Mouse (Mus musculus): ENCODE measurements around the gene Mfap2. TPM values are rescaled to one million over a fixed set of nuclear protein-coding genes. Genes with fewer than 3 reads are reported as not detected.

The Mfap2 gene
- polyA plus RNA-seq, 1 experiment from 2014 or later: 128 TPM

- Histone ChIP-seq H3K9ac (ENCODE audit: low read depth, low read length) (no peak overlapping the region), H3K9me3 (ENCODE audit: control insufficient read depth, low read length) (no peaks in the 10 kb centered on the region), H3K36me3 (ENCODE audit: control insufficient read depth, insufficient read depth, low read length) (peaks cover 2% of the 10 kb centered on the region; the same call in 1 of the 2 replicates), H3K4me1 (replicated peaks; ENCODE audit: control insufficient read depth, insufficient read depth, low read length) (peaks cover 7% of the 10 kb centered on the region), H3K27ac (ENCODE audit: low read depth, low read length) (no peak overlapping the region), H3K27me3 (replicated peaks; ENCODE audit: control insufficient read depth, insufficient read depth, low read length) (peaks cover 16% of the 10 kb centered on the region), H3K4me2 (no peak overlapping the region), H3K4me3 (ENCODE audit: low read depth, low read length) (no peak overlapping the region)
- 64% methylated on average over 8 of the region's 8 CpGs for WGBS
- ATAC-seq (replicated peaks; ENCODE audit: low FRiP score) (no peak), DNase-seq (ENCODE audit: low spot score) (no peak)
These were observed 3.9 kb downstream of the Mfap2 start for GRCm38 (mm10) chr4:141014114-141014513.

GRCm38 (mm10) chr4:141014856-141015255 is 4.6 kb downstream of the Mfap2 start:
- no peak overlapping the region for H3K9ac ChIP-seq (ENCODE audit: low read depth, low read length)
- DNase-seq (ENCODE audit: low spot score): no peak
- peaks cover 15% of the 10 kb centered on the region for H3K27me3 ChIP-seq (replicated peaks; ENCODE audit: control insufficient read depth, insufficient read depth, low read length)
- no peak overlapping the region for H3K4me2 ChIP-seq
- ATAC-seq (replicated peaks; ENCODE audit: low FRiP score): no peak
- peaks cover 7% of the 10 kb centered on the region for H3K4me1 ChIP-seq (replicated peaks; ENCODE audit: control insufficient read depth, insufficient read depth, low read length)
- no peak overlapping the region for H3K27ac ChIP-seq (ENCODE audit: low read depth, low read length)
- peaks cover 2% of the 10 kb centered on the region; the same call in 1 of the 2 replicates for H3K36me3 ChIP-seq (ENCODE audit: control insufficient read depth, insufficient read depth, low read length)
- WGBS: 87% methylated on average over 11 of the region's 11 CpGs
- no peak overlapping the region for H3K4me3 ChIP-seq (ENCODE audit: low read depth, low read length)
- H3K9me3 ChIP-seq (ENCODE audit: control insufficient read depth, low read length): no peaks in the 10 kb centered on the region

- WGBS: 66% methylated on average over 7 of the region's 7 CpGs
- H3K4me1 ChIP-seq (replicated peaks; ENCODE audit: control insufficient read depth, insufficient read depth, low read length): 0 out of 2 replicates have a peak, but pooled peaks cover 3% of the 10 kb centered on the region
- no peak for DNase-seq (ENCODE audit: low spot score)
These were observed 5.1 kb downstream of the Mfap2 start for GRCm38 (mm10) chr4:141015356-141015755.

GRCm38 (mm10) chr4:141016311-141016710 is 6.1 kb downstream of the Mfap2 start:
- peaks cover 5% of the 10 kb centered on the region for H3K4me1 ChIP-seq (replicated peaks; ENCODE audit: control insufficient read depth, insufficient read depth, low read length)
- no peak overlapping the region for H3K4me2 ChIP-seq
- DNase-seq (ENCODE audit: low spot score) (no peak), ATAC-seq (replicated peaks; ENCODE audit: low FRiP score) (no peak)
- peaks cover 5% of the 10 kb centered on the region for H3K27me3 ChIP-seq (replicated peaks; ENCODE audit: control insufficient read depth, insufficient read depth, low read length)
- no peak overlapping the region for H3K27ac ChIP-seq (ENCODE audit: low read depth, low read length)
- peaks cover 2% of the 10 kb centered on the region; the same call in 1 of the 2 replicates for H3K36me3 ChIP-seq (ENCODE audit: control insufficient read depth, insufficient read depth, low read length)
- no peak overlapping the region for H3K9ac ChIP-seq (ENCODE audit: low read depth, low read length)
- 75% methylated on average over 9 of the region's 9 CpGs for WGBS
- no peaks in the 10 kb centered on the region for H3K9me3 ChIP-seq (ENCODE audit: control insufficient read depth, low read length)
- no peak overlapping the region for H3K4me3 ChIP-seq (ENCODE audit: low read depth, low read length)

More at GRCm38 (mm10) chr4:141015356-141015755, 5.1 kb downstream of the Mfap2 start:
- Histone ChIP-seq H3K9ac (ENCODE audit: low read depth, low read length) (no peak overlapping the region), H3K36me3 (ENCODE audit: control insufficient read depth, insufficient read depth, low read length) (peaks cover 2% of the 10 kb centered on the region; the same call in 1 of the 2 replicates), H3K4me2 (no peak overlapping the region), H3K4me3 (ENCODE audit: low read depth, low read length) (no peak overlapping the region), H3K9me3 (ENCODE audit: control insufficient read depth, low read length) (no peaks in the 10 kb centered on the region), H3K27me3 (replicated peaks; ENCODE audit: control insufficient read depth, insufficient read depth, low read length) (peaks cover 11% of the 10 kb centered on the region), H3K27ac (ENCODE audit: low read depth, low read length) (no peak overlapping the region)
- no peak for ATAC-seq (replicated peaks; ENCODE audit: low FRiP score)

- Histone ChIP-seq H3K4me1 (replicated peaks; ENCODE audit: control insufficient read depth, insufficient read depth, low read length) (peaks cover 6% of the 10 kb centered on the region), H3K9ac (ENCODE audit: low read depth, low read length) (no peak overlapping the region), H3K4me3 (ENCODE audit: low read depth, low read length) (no peak overlapping the region), H3K9me3 (ENCODE audit: control insufficient read depth, low read length) (no peaks in the 10 kb centered on the region), H3K36me3 (ENCODE audit: control insufficient read depth, insufficient read depth, low read length) (peaks cover 2% of the 10 kb centered on the region; the same call in 1 of the 2 replicates), H3K27ac (ENCODE audit: low read depth, low read length) (no peak overlapping the region), H3K4me2 (no peak overlapping the region), H3K27me3 (replicated peaks; ENCODE audit: control insufficient read depth, insufficient read depth, low read length) (no peaks in the 10 kb centered on the region; the same call in 1 of the 2 replicates)
- no peak for ATAC-seq (replicated peaks; ENCODE audit: low FRiP score)
- 81% methylated on average over 29 of the region's 29 CpGs for WGBS
- DNase-seq (ENCODE audit: low spot score): no peak
These were observed 7.6 kb downstream of the Mfap2 start for GRCm38 (mm10) chr4:141017657-141018436.

- no peak overlapping the region for H3K4me3 ChIP-seq (ENCODE audit: low read depth, low read length)
- ATAC-seq (replicated peaks; ENCODE audit: low FRiP score) (no peak), DNase-seq (ENCODE audit: low spot score) (no peak)
- WGBS: 88% methylated on average over 17 of the region's 17 CpGs
- no peaks in the 10 kb centered on the region for H3K9me3 ChIP-seq (ENCODE audit: control insufficient read depth, low read length)
- H3K9ac ChIP-seq (ENCODE audit: low read depth, low read length): no peak overlapping the region
- no peaks in the 10 kb centered on the region for H3K27me3 ChIP-seq (replicated peaks; ENCODE audit: control insufficient read depth, insufficient read depth, low read length)
- H3K4me2 ChIP-seq: no peak overlapping the region
- peaks cover 4% of the 10 kb centered on the region; the same call in 1 of the 2 replicates for H3K36me3 ChIP-seq (ENCODE audit: control insufficient read depth, insufficient read depth, low read length)
- H3K4me1 ChIP-seq (replicated peaks; ENCODE audit: control insufficient read depth, insufficient read depth, low read length): peaks cover 6% of the 10 kb centered on the region
- peak overlapping the region; percentile 74; the same call in 1 of the 2 replicates for H3K27ac ChIP-seq (ENCODE audit: low read depth, low read length)
These were observed 10.0 kb downstream of the Mfap2 start for GRCm38 (mm10) chr4:141020220-141020619.

- Histone ChIP-seq H3K4me1 (replicated peaks; ENCODE audit: control insufficient read depth, insufficient read depth, low read length) (peaks cover 6% of the 10 kb centered on the region), H3K27ac (ENCODE audit: low read depth, low read length) (peak overlapping the region; percentile 74; the same call in 1 of the 2 replicates), H3K4me2 (no peak overlapping the region), H3K9me3 (ENCODE audit: control insufficient read depth, low read length) (no peaks in the 10 kb centered on the region), H3K4me3 (ENCODE audit: low read depth, low read length) (no peak overlapping the region), H3K36me3 (ENCODE audit: control insufficient read depth, insufficient read depth, low read length) (peaks cover 4% of the 10 kb centered on the region; the same call in 1 of the 2 replicates), H3K27me3 (replicated peaks; ENCODE audit: control insufficient read depth, insufficient read depth, low read length) (no peaks in the 10 kb centered on the region), H3K9ac (ENCODE audit: low read depth, low read length) (no peak overlapping the region)
- DNase-seq (ENCODE audit: low spot score) (peak; percentile 56), ATAC-seq (replicated peaks; ENCODE audit: low FRiP score) (peak; percentile 26; the same call in 1 of the 2 replicates)
- 64% methylated on average over 14 of the region's 14 CpGs for WGBS
These were observed 10.8 kb downstream of the Mfap2 start for GRCm38 (mm10) chr4:141020811-141021613.

GRCm38 (mm10) chr4:141021614-141021929 is 11.4 kb downstream of the Mfap2 start:
- H3K4me1 ChIP-seq (replicated peaks; ENCODE audit: control insufficient read depth, insufficient read depth, low read length): peaks cover 6% of the 10 kb centered on the region
- ATAC-seq (replicated peaks; ENCODE audit: low FRiP score) (no peak), DNase-seq (ENCODE audit: low spot score) (no peak)
- peak overlapping the region; percentile 74; the same call in 1 of the 2 replicates for H3K27ac ChIP-seq (ENCODE audit: low read depth, low read length)
- no peaks in the 10 kb centered on the region for H3K27me3 ChIP-seq (replicated peaks; ENCODE audit: control insufficient read depth, insufficient read depth, low read length)
- WGBS: 89% methylated on average over 11 of the region's 11 CpGs
- H3K4me2 ChIP-seq: no peak overlapping the region
- H3K36me3 ChIP-seq (ENCODE audit: control insufficient read depth, insufficient read depth, low read length): peaks cover 4% of the 10 kb centered on the region; the same call in 1 of the 2 replicates
- H3K9ac ChIP-seq (ENCODE audit: low read depth, low read length): no peak overlapping the region
- no peaks in the 10 kb centered on the region for H3K9me3 ChIP-seq (ENCODE audit: control insufficient read depth, low read length)
- H3K4me3 ChIP-seq (ENCODE audit: low read depth, low read length): no peak overlapping the region
